Mouse (Mus musculus) layer of hippocampus, adult 2 months (tissue): Measurements from ENCODE around the gene Cox6a1. TPM values are rescaled to one million over a fixed set of nuclear protein-coding genes. Genes with fewer than 3 reads are reported as not detected.
"Not testable (repeated sequence)": the region's sequence is repeated elsewhere in the genome, so short reads cannot be mapped to it uniquely, and the experiment has no call there.

ENCODE experiments used
- DNase-seq, 2 experiments: peaks; one replicate each; pipeline ENCODE4 v3.0.0; 2022; ENCODE audit warnings: low spot score in 2 of 2
- H3K27ac ChIP-seq: fragments of 200-600 bp; 2 replicates; pipeline ENCODE4 v1.8.1; 2022
- H3K4me3 ChIP-seq: fragments of 200-600 bp; 2 replicates; pipeline ENCODE4 v1.8.1; 2022; ENCODE audit warnings: mild to moderate bottlenecking
- CTCF ChIP-seq: fragments of 200-600 bp; conservative IDR thresholded peaks from 2 replicates; pipeline ENCODE4 v1.8.1; 2022; ENCODE audit warnings: antibody characterized with exemption, mild to moderate bottlenecking, moderate library complexity
- total RNA-seq, 2 experiments: library from RNA; stranded (reverse); gene quantifications; 2 replicates each; pipeline ENCODE4 v1.2.3; 2021

The Cox6a1 gene
- total RNA-seq, 2 experiments from 2014 or later: 685 to 700 TPM

DNA sequence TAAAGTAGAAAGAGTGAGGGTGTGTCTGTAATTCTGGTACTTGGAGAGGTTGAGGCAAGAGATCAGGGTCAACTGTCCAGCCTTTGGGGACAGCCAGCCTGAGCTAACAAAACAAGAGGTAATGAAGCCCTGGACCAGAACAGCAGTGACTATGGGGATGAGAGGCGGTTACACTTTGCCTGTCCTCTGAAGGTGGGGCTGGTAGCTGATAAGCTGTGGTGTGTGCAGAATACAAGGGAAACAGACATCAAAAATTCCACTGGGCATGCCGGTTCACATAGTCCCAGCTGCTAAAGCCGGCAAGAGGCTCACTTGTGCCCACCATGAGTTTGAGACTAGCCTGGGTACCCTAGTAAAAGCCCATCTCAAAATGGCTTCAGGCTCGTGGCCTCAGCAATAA, 36.4 kb downstream of the Cox6a1 start:
- TF ChIP-seq CTCF: no peak
- H3K27ac ChIP-seq: no peak overlapping the region
- no peak overlapping the region for H3K4me3 ChIP-seq
- no peak for DNase-seq

DNA sequence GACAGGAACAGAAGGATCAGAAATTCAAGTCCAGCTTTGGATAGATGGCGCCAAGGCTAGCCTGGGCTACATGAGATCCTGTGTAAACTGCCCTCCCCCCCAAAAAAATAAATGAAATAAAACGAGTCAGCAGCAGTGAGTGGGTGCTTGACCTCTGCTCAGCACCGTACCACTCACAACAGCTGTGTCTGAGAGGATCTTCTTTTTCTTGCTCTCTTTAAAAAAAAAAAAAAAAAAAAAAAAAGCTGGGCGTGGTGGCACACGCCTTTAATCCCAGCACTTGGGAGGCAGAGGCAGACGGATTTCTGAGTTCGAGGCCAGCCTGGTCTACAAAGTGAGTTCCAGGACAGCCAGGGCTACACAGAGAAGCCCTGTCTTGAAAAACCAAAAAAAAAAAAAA, 46.6 kb downstream of the Cox6a1 start:
- not testable (repeated sequence) for DNase-seq, H3K27ac ChIP-seq

DNA sequence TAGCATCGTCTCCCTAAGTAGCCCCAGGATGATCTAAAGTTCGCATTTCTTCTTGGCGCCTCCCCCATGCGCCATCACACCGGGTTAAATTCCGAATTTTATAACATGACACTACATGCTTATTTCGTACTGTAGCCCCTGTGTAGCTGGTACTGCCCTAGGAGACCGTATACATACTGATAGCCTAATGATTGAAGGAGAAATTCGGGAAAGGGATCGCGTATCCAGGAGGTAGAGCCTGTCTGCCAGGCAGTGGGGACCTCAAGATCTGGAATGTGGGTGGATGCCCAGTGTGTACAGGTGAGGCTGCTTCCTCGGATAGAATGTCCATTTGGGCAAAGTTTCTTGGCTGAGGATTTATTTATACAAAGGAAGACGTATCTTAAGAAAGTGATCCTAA, 47.2 kb downstream of the Cox6a1 start:
- DNase-seq: no peak
- TF ChIP-seq CTCF: no peak
- Histone ChIP-seq H3K4me3 (peak overlapping the region; percentile 77), H3K27ac (peak overlapping the region; percentile 84)

More for the DNA sequence above, 46.6 kb downstream of the Cox6a1 start:
- not testable (repeated sequence) for H3K4me3 ChIP-seq

DNA sequence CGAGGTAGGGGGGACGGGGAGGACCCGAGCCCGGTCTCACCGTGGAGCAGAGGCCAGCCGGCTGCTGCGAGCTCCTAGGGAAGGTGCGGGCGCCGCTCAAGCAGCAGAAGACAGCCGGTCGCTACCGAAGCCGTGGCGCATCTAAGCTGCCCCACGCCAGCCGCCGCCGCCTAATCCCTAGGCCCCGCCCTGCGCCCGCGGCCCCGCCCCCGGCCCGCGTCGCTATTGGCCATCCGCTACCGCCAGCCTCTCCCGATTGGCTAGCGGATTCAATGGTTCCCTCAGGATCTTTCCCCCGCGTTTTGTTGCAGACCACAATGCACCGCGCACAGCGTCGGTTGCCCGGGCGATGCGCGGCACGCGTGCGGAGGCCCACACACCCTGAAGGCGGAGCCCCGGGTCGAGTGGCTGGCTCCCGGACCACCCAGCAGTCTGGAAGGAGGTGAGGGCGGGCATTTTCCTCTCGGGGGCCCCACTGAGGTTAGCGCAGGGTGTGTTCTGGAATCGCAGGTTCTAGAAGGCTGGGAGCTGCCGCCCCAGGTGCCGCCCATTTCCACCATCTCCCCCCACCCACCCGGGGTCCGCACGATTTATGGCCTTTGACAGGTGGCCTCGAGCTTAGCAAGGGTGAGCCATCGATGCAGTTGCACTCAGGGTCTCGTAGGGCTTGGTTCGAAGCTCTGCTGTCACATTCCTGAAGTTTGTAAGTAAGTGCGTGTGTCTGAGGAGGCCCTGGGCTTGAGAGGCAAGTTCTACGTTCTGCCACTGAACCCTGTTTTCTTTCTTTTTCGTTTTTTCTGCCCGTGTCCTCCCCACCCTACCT, 47.8 kb downstream of the Cox6a1 start, which contains the start of gene Dynll1:
TSS of gene Dynll1 (minus strand) at position 208 of the 823 bp plus-strand sequence.
- Histone ChIP-seq H3K4me3 (peak within 1 kb of the TSS; percentile 77), H3K27ac (peak within 1 kb of the TSS; percentile 93)
- TF ChIP-seq CTCF: no peak
- peak; percentile 98 to 100 for DNase-seq

DNA sequence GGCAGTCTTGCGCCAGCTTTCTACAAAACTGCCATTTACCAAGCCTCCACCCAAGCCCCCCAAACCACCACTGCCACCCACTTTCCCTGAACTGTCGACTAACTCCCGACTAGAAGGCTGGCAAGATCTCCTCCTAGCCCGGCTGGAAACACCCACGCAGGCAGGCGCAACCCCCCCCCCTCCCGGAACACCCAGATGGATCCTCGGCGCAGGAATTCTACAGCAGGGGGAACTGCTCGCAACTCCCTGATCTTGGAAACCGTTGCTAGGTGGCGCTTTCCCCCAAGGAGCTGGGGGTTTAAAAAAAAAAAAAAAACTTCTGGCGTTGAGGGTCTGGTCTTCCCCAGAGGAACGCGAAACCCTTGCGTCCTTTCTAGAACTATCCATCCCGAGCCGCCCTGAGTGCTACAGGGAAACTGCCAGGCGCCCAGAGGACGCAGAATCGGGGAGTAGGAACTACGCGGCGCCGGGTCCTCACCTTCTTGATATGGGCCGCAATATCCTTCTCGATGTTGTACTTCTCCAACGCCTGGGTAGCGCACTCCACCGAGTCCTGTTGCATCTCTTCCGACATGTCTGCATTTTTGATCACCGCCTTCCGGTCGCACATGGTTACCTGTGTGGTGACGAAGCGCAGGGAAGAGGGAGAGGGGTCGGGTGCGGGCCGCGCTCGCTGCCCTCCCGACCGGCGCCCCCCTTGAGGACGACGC, 48.6 kb downstream of the Cox6a1 start:
- peak; percentile 53 to 65 for DNase-seq
- peak overlapping the region; percentile 93 for H3K27ac ChIP-seq
- H3K4me3 ChIP-seq: peak overlapping the region; percentile 77
- TF ChIP-seq CTCF: peak; percentile 47

DNA sequence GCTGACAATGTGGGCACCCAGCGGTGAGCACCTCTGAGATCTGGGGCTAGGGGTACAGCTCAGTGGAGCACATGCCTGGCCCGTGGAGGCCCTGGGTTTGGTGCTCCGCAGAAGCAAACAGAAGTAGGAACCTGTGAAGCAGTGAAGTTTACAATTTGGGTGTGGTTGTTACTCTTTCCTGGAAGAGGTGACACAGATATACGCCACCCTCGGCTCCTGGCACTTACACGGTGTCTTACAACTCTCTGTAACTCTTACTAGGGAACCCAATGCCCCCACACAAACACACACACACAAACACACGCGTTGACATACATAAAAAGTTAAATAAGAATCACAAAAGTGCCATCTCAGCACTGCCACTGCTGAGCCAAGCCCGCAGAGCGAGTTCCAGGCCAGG, 52.4 kb downstream of the Cox6a1 start:
- Histone ChIP-seq H3K4me3 (no peak overlapping the region), H3K27ac (no peak overlapping the region; the same call in 1 of the 2 replicates)
- TF ChIP-seq CTCF: no peak
- DNase-seq: no peak

Other genes with a start within 250 kb of the Cox6a1 start
- gene Acads, start 229.6 kb downstream of the Cox6a1 start, total RNA-seq: 1 to 10 TPM; 6.5 to 7.3 TPM
- 10 to 100 TPM; 25.9 to 28.0 TPM for gene Unc119b, start 214.0 kb downstream of the Cox6a1 start, total RNA-seq
- 10 to 100 TPM; 75.7 to 84.7 TPM for gene Mlec, start 190.8 kb downstream of the Cox6a1 start, total RNA-seq
- 100 to 1,000 TPM; 124 to 129 TPM for gene Cabp1, start 154.6 kb downstream of the Cox6a1 start, total RNA-seq
- gene Pop5, start 113.1 kb downstream of the Cox6a1 start, total RNA-seq: 100 to 1,000 TPM; 103 to 104 TPM
- 100 to 1,000 TPM; 238 to 248 TPM for gene Rnf10, start 76.1 kb downstream of the Cox6a1 start, total RNA-seq
- 10 to 100 TPM; 40.9 to 42.6 TPM for gene Coq5, start 69.3 kb downstream of the Cox6a1 start, total RNA-seq
- gene Dynll1, start 48.0 kb downstream of the Cox6a1 start, total RNA-seq: 100 to 1,000 TPM; 727 to 730 TPM
- gene Srsf9, start 21.8 kb downstream of the Cox6a1 start, total RNA-seq: 100 to 1,000 TPM in 1 of 2 experiments, 10 to 100 TPM in 1; 91.4 to 102 TPM
- gene Gatc, start 7.8 kb downstream of the Cox6a1 start, total RNA-seq: 10 to 100 TPM; 19.5 to 20.8 TPM
- gene Triap1, start 7.8 kb downstream of the Cox6a1 start, total RNA-seq: 10 to 100 TPM; 22.3 to 25.4 TPM
- 10 to 100 TPM; 48.6 to 52.4 TPM for gene Msi1, start 80.6 kb upstream of the Cox6a1 start, total RNA-seq
- not detected for gene Pla2g1b, start 117.3 kb upstream of the Cox6a1 start, total RNA-seq
- 10 to 100 TPM; 37.8 to 56.5 TPM for gene Sirt4, start 135.7 kb upstream of the Cox6a1 start, total RNA-seq
- 10 to 100 TPM; 40.8 to 47.3 TPM for gene Pxn, start 157.7 kb upstream of the Cox6a1 start, total RNA-seq
- 100 to 1,000 TPM; 225 to 234 TPM for gene Rplp0, start 210.5 kb upstream of the Cox6a1 start, total RNA-seq
- gene Gcn1l1, start 216.3 kb upstream of the Cox6a1 start, total RNA-seq: 10 to 100 TPM; 74.5 to 76.7 TPM